Comparison of ENCODE assay signal across 16 mouse cellular contexts in the genomic region with DNA sequence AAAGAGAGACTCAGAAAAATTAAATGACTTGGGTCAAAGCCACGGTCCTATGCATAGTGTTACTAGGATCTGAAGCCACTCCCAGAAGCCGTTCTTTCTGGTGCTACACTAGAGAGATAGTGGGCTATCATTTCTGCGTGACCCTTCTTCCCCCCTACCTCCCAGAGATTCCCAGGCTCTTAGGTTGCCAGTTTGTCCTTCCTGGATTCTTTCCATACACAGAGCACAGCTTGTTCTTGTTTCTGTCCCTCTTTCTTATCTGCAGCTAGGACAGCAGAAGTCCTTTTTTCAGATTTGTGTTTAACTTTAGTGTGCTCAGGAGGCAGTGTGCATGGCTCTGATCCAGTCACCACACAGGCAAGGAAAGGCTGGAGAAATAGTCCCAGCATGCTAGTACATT. TPM values are rescaled to one million over a fixed set of nuclear protein-coding genes. Genes with fewer than 3 reads are reported as not detected.
"Had no signal": no experiment of that assay in that cellular context is flagged by ENCODE, and none has a peak within 500 bp of the region (broad histone marks: within the 10 kb centered on the region; RNA-seq: fewer than 3 reads in every experiment).

No protein-coding gene starts in this region.

- H3K36me3 ChIP-seq: limb, embryonic 12.5 days; midbrain, embryonic 10.5 days; neural tube, embryonic 13.5 days had no signal

- H3K27me3 ChIP-seq: limb, embryonic 12.5 days; neural tube, embryonic 13.5 days had no signal

- H3K4me1 ChIP-seq: limb, embryonic 12.5 days had no signal

- H3K4me3 ChIP-seq: layer of hippocampus, adult 2 months; limb, embryonic 12.5 days; midbrain, embryonic 10.5 days; neural tube, embryonic 13.5 days had no signal

- H3K9me3 ChIP-seq: limb, embryonic 12.5 days; midbrain, embryonic 10.5 days; neural tube, embryonic 13.5 days had no signal

- H3K4me2 ChIP-seq: limb, embryonic 12.5 days; neural tube, embryonic 13.5 days had no signal

- ATAC-seq: midbrain, embryonic 16.5 days had no signal

- H3K27ac ChIP-seq: limb, embryonic 12.5 days; liver, embryonic 14.5 days; neural tube, embryonic 13.5 days had no signal

- H3K9ac ChIP-seq: limb, embryonic 12.5 days; liver, embryonic 14.5 days; neural tube, embryonic 13.5 days had no signal

- DNase-seq: kidney, postnatal 10 days; kidney, postnatal 4 days; lung, adult 18-20 months; lung, postnatal 10 days; lung, postnatal 4 days; right cerebral cortex, adult 18-20 months; right cerebral cortex, postnatal 25 days; thymus, adult 2 months; thymus, postnatal 25 days had no signal

RNA-seq across cellular contexts. Expression of a gene that starts 52.1 kb away (rescaled TPM):
- total RNA-seq: megakaryocyte, adult 5-6 weeks had no signal
